Mouse (Mus musculus): ENCODE results near the gene D230025D16Rik. TPM values are rescaled to one million over a fixed set of nuclear protein-coding genes. Genes with fewer than 3 reads are reported as not detected.

D230025D16Rik gene
- polyA plus RNA-seq, 1 experiment from 2014 or later = 24.0 TPM

DNA sequence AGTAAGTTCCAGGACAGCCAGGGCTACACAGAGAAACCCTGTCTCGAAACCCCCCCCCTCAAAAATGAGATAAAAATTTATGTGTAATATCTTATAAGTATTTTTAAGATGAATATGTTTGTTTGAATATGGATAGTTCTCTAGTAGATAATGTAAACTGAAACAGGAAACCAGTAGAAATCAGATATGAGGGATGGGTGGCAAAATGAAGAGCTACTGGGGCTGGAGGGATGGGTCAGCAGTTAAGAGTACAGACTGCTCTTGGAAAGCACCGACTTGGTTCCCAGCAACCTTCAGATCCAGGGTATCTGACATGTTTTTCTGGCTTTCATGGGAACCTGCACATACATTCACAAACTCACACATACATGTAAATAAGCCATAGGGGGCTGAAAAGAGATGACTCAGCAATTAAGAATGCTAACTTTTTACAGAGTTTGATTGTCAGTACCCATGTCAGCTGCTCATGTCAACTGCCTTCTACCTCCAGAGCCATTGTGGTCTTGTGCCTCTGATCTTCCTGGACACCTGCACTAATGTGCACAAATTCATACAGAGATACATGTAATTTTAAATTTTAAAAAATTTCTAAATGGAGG lies 17.2 kb upstream of the D230025D16Rik start:
- ATAC-seq (replicated peaks; ENCODE audit: low FRiP score) = no peak

DNA sequence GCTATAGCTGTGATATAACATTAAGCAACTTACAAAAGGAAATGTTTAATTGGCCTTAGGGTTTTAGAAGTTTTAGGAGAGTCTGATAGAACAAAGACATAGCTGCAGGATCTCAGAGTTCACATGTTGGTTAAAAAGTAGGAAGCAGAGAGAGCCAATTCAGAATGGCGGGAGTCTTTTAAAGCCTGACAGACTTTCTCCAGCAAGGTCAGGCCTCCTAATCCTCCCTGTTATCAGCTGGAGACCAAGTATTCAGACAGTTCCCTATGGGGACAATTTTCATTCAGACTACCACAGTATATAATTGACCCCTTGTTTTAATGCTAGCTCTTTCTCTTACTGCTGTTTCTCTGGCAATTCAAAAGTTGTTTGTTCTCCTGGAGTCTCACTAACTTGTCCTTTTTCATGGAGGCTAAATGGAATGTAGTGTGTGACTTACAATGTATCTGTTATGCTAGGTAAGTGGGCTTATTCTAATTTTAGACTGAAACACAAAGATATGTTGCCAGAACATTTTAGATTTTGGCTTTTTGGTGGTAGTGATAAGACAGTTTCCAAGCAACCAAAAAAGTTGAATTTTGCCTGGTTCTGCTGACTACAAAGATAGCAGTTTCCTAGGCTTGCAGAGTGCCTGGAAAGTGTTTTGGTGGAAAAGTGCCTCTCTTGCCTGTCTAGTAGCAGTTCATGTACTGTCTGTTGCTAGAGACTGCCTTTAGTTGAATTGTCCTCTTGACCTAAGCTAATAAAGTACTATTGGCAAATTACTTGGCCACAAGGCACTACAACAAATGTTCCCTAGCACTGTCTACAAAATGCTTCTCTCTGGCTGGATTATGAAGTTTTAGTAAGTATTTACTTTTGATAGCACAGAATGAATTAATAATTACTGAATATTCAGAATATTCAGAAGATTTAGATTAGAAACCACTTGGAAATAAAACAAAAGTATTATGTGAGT lies 15.5 kb upstream of the D230025D16Rik start:
- Histone ChIP-seq H3K27me3 (replicated peaks; ENCODE audit: control insufficient read depth, insufficient read depth, low read length) (no peaks in the 10 kb centered on the region), H3K9ac (ENCODE audit: low read depth, low read length) (no peak overlapping the region), H3K4me3 (ENCODE audit: low read depth, low read length) (no peak overlapping the region), H3K4me1 (replicated peaks; ENCODE audit: control insufficient read depth, insufficient read depth, low read length) (peaks cover 2% of the 10 kb centered on the region; the same call in 1 of the 2 replicates), H3K36me3 (ENCODE audit: control insufficient read depth, insufficient read depth, low read length) (no peaks in the 10 kb centered on the region; the same call in 1 of the 2 replicates), H3K4me2 (no peak overlapping the region), H3K9me3 (ENCODE audit: control insufficient read depth, low read length) (no peaks in the 10 kb centered on the region), H3K27ac (ENCODE audit: low read depth, low read length) (no peak overlapping the region; the same call in 1 of the 2 replicates)
- WGBS = 46% methylated on average over 1 of the region's 1 CpGs
- DNase-seq (ENCODE audit: low spot score) = no peak
- 0 out of 2 replicates have a peak, but pooled peaks have one; percentile 49 for ATAC-seq (replicated peaks; ENCODE audit: low FRiP score)

More for the DNA sequence above, 17.2 kb upstream of the D230025D16Rik start:
- WGBS = 71% methylated on average over 2 of the region's 2 CpGs
- peaks cover 2% of the 10 kb centered on the region; the same call in 1 of the 2 replicates for H3K4me1 ChIP-seq (replicated peaks; ENCODE audit: control insufficient read depth, insufficient read depth, low read length)
- no peak overlapping the region for H3K4me3 ChIP-seq (ENCODE audit: low read depth, low read length)
- H3K4me2 ChIP-seq = no peak overlapping the region
- H3K9ac ChIP-seq (ENCODE audit: low read depth, low read length) = no peak overlapping the region
- no peak overlapping the region for H3K27ac ChIP-seq (ENCODE audit: low read depth, low read length)
- H3K36me3 ChIP-seq (ENCODE audit: control insufficient read depth, insufficient read depth, low read length) = no peaks in the 10 kb centered on the region; the same call in 1 of the 2 replicates
- H3K9me3 ChIP-seq (ENCODE audit: control insufficient read depth, low read length) = no peaks in the 10 kb centered on the region
- DNase-seq (ENCODE audit: low spot score) = no peak
- H3K27me3 ChIP-seq (replicated peaks; ENCODE audit: control insufficient read depth, insufficient read depth, low read length) = no peaks in the 10 kb centered on the region

DNA sequence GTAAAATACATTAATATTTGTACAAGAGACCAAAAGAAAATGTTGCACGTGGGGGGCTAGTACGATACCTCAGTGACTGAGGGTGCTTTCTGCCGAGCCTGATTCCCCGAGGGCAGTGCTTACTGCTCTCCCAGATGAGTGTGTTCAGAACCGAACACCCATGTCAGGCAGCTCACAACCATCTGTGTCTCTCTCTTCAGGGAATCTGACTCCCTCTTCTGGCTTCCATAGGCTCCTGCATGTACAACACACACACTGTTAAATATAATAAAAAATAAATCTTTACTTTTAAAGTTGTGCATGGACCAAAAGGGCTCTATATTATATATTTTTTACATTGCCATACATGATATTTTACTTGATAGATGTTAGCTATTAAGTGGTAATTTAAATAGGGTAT lies 10.8 kb upstream of the D230025D16Rik start:
- peaks cover 4% of the 10 kb centered on the region; the same call in 1 of the 2 replicates for H3K36me3 ChIP-seq (ENCODE audit: control insufficient read depth, insufficient read depth, low read length)
- ATAC-seq (replicated peaks; ENCODE audit: low FRiP score) = no peak
- 84% methylated on average over 5 of the region's 5 CpGs for WGBS

DNA sequence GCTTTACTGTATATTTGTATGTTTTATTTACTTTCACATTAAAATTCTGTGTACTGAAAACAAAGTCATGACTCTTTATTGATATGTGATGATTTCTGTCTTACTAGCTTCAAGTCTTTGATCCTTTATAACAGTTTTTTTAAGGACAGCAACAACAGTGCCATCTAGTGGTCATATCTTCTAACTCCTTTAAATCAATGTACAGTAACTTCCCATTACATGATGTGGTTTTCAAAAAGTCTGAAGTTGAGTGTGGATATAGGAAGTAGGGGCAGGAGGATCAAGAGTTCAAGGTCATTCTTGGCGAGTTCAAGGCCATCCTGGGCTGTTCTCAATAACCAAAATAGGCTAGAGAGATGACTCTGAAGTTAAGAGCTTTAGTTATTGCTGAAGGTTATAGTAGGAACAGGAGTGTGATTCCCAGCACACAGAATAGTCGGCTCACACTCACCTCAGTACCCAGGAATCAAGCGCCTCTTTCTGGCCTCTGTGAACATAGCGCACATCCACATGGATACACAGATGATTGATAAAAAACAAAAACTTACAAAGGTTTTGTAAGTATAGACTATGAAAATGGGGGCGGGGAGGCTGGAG lies 6.9 kb upstream of the D230025D16Rik start:
- Histone ChIP-seq H3K9ac (ENCODE audit: low read depth, low read length) (no peak overlapping the region), H3K27me3 (replicated peaks; ENCODE audit: control insufficient read depth, insufficient read depth, low read length) (no peaks in the 10 kb centered on the region), H3K9me3 (ENCODE audit: control insufficient read depth, low read length) (no peaks in the 10 kb centered on the region), H3K4me2 (no peak overlapping the region), H3K4me1 (replicated peaks; ENCODE audit: control insufficient read depth, insufficient read depth, low read length) (no peaks in the 10 kb centered on the region), H3K36me3 (ENCODE audit: control insufficient read depth, insufficient read depth, low read length) (peaks cover 4% of the 10 kb centered on the region; the same call in 1 of the 2 replicates), H3K4me3 (ENCODE audit: low read depth, low read length) (no peak overlapping the region), H3K27ac (ENCODE audit: low read depth, low read length) (no peak overlapping the region)
- DNase-seq (ENCODE audit: low spot score) = no peak
- 69% methylated on average over 5 of the region's 5 CpGs for WGBS
- ATAC-seq (replicated peaks; ENCODE audit: low FRiP score) = no peak

More for the DNA sequence above, 10.8 kb upstream of the D230025D16Rik start:
- H3K9ac ChIP-seq (ENCODE audit: low read depth, low read length) = no peak overlapping the region
- H3K4me3 ChIP-seq (ENCODE audit: low read depth, low read length) = no peak overlapping the region
- H3K27ac ChIP-seq (ENCODE audit: low read depth, low read length) = no peak overlapping the region
- no peaks in the 10 kb centered on the region for H3K27me3 ChIP-seq (replicated peaks; ENCODE audit: control insufficient read depth, insufficient read depth, low read length)
- DNase-seq (ENCODE audit: low spot score) = no peak
- no peaks in the 10 kb centered on the region for H3K9me3 ChIP-seq (ENCODE audit: control insufficient read depth, low read length)
- H3K4me2 ChIP-seq = no peak overlapping the region
- no peaks in the 10 kb centered on the region; the same call in 1 of the 2 replicates for H3K4me1 ChIP-seq (replicated peaks; ENCODE audit: control insufficient read depth, insufficient read depth, low read length)

DNA sequence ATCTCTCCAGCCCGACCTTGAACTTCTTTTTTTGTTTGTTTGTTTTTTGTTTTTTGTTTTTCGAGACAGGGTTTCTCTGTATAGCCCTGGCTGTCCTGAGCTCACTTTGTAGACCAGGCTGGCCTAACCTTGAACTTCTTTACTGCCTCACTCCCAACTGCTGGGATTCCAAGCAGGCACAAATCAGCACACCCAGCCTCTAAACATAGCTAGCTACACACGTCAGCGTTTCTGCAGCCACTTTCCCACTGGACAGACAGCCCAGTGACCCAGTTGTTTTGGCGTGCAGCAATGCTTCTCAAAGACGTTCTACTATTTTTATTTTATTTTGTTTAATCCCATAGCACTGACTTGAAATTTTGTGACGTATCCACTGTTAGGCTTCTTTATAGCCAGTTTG lies 1.1 kb upstream of the D230025D16Rik start:
- no peaks in the 10 kb centered on the region for H3K27me3 ChIP-seq (replicated peaks; ENCODE audit: control insufficient read depth, insufficient read depth, low read length)
- DNase-seq (ENCODE audit: low spot score) = no peak
- H3K9ac ChIP-seq (ENCODE audit: low read depth, low read length) = no peak overlapping the region; the same call in 1 of the 2 replicates
- no peak for ATAC-seq (replicated peaks; ENCODE audit: low FRiP score)
- no peak overlapping the region for H3K4me2 ChIP-seq
- no peaks in the 10 kb centered on the region for H3K36me3 ChIP-seq (ENCODE audit: control insufficient read depth, insufficient read depth, low read length)
- H3K9me3 ChIP-seq (ENCODE audit: control insufficient read depth, low read length) = no peaks in the 10 kb centered on the region
- 80% methylated on average over 7 of the region's 7 CpGs for WGBS
- H3K4me3 ChIP-seq (ENCODE audit: low read depth, low read length) = no peak overlapping the region
- H3K4me1 ChIP-seq (replicated peaks; ENCODE audit: control insufficient read depth, insufficient read depth, low read length) = peaks cover 6% of the 10 kb centered on the region; the same call in 1 of the 2 replicates
- H3K27ac ChIP-seq (ENCODE audit: low read depth, low read length) = no peak overlapping the region

DNA sequence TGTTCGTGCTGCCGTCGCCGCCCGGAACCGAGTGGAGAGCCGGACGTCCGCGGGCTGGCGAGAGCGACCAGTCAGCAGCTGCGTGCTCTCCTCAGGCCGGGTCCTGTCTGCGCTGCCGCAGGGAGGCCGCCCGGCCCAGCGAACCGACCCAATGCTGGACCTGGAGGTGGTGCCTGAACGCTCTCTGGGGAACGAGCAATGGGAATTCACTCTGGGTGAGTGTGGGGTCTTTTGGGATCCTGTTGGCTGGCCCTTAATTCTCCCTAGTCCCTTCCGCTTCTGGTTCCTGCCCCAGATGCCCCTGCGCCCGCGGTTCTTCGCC lies 288 bp downstream of the D230025D16Rik start:
- H3K36me3 ChIP-seq (ENCODE audit: control insufficient read depth, insufficient read depth, low read length) = no peaks in the 10 kb centered on the region
- peak overlapping the region; percentile 87 for H3K4me2 ChIP-seq
- no peak for ATAC-seq (replicated peaks; ENCODE audit: low FRiP score)
- H3K27me3 ChIP-seq (replicated peaks; ENCODE audit: control insufficient read depth, insufficient read depth, low read length) = no peaks in the 10 kb centered on the region
- no peak for DNase-seq (ENCODE audit: low spot score)
- H3K4me1 ChIP-seq (replicated peaks; ENCODE audit: control insufficient read depth, insufficient read depth, low read length) = peaks cover 6% of the 10 kb centered on the region; the same call in 1 of the 2 replicates
- H3K4me3 ChIP-seq (ENCODE audit: low read depth, low read length) = peak overlapping the region; percentile 99
- H3K27ac ChIP-seq (ENCODE audit: low read depth, low read length) = peak overlapping the region; percentile 68; the same call in 1 of the 2 replicates
- WGBS = under 1% methylated on average over 27 of the region's 27 CpGs
- H3K9me3 ChIP-seq (ENCODE audit: control insufficient read depth, low read length) = no peaks in the 10 kb centered on the region
- H3K9ac ChIP-seq (ENCODE audit: low read depth, low read length) = peak overlapping the region; percentile 95

DNA sequence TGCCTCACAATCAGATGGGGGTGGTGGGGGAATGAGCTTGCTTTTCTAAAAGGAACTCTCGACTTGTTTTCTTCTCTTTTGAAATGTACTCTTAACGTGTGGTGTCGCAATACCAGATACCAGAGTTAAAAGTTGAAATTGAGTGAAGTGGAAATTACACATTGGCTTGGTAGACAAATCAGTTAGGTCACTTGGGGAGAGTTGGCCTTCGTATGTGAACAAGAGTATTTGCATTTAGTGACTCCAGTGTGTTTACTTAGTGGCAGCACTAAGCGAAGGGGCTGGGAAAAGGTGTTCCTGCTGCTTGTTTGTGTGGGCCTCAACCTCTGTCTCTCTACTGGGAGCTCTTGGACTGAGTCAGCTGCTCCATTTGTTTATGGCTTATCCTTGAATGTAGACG lies 972 bp downstream of the D230025D16Rik start:
- Histone ChIP-seq H3K9ac (ENCODE audit: low read depth, low read length) (peak overlapping the region; percentile 95), H3K36me3 (ENCODE audit: control insufficient read depth, insufficient read depth, low read length) (no peaks in the 10 kb centered on the region), H3K4me1 (replicated peaks; ENCODE audit: control insufficient read depth, insufficient read depth, low read length) (peaks cover 6% of the 10 kb centered on the region; the same call in 1 of the 2 replicates), H3K27ac (ENCODE audit: low read depth, low read length) (peak overlapping the region; percentile 68), H3K4me2 (peak overlapping the region; percentile 87), H3K27me3 (replicated peaks; ENCODE audit: control insufficient read depth, insufficient read depth, low read length) (no peaks in the 10 kb centered on the region), H3K9me3 (ENCODE audit: control insufficient read depth, low read length) (no peaks in the 10 kb centered on the region), H3K4me3 (ENCODE audit: low read depth, low read length) (peak overlapping the region; percentile 99)
- DNase-seq (ENCODE audit: low spot score) (no peak), ATAC-seq (replicated peaks; ENCODE audit: low FRiP score) (no peak)
- 18% methylated on average over 6 of the region's 6 CpGs for WGBS

DNA sequence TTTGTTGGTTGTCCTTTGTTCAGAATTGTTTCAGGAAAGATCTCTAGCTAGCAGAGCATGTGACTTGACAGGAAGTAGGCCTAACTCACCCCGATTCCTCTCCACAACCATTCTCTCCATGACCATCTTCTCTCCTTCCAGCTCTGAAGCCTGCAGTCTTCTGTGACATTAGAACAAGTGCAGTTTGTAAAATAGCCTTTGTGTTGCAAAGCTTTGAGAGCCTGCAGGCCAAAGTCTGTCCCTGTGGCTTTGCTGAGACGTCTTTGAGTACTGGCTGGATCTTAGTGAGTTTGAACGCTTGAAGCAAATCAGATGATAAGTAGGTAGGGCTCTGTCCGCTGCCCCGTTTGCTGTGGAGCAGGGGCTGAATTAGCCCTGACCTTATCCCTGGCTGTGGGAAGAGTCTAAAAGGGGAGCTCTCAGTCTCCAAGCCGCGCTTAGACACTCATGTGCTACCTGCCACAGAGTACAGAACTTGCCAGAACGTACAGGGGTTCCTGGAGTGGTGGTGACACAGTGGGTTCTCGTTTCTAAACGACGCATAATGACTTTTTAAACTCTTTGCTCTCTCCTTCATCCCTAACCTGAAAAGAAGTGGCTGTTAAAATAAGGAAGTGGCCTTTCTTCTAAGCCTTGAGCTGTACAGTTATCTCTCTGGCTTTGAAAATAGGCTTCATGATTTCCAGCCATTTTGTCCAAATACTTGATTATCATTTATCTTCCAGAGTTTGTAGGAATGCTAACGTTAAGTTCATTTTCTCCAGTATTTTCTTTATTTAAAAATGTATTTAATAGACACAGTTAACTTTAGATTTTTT lies 6.8 kb downstream of the D230025D16Rik start:
- Histone ChIP-seq H3K4me3 (ENCODE audit: low read depth, low read length) (no peak overlapping the region), H3K4me2 (no peak overlapping the region), H3K4me1 (replicated peaks; ENCODE audit: control insufficient read depth, insufficient read depth, low read length) (peaks cover 11% of the 10 kb centered on the region), H3K27me3 (replicated peaks; ENCODE audit: control insufficient read depth, insufficient read depth, low read length) (no peaks in the 10 kb centered on the region), H3K9ac (ENCODE audit: low read depth, low read length) (no peak overlapping the region), H3K36me3 (ENCODE audit: control insufficient read depth, insufficient read depth, low read length) (peaks cover 3% of the 10 kb centered on the region; the same call in 1 of the 2 replicates), H3K9me3 (ENCODE audit: control insufficient read depth, low read length) (no peaks in the 10 kb centered on the region), H3K27ac (ENCODE audit: low read depth, low read length) (no peak overlapping the region)
- 76% methylated on average over 12 of the region's 12 CpGs for WGBS
- ATAC-seq (replicated peaks; ENCODE audit: low FRiP score) (no peak), DNase-seq (ENCODE audit: low spot score) (no peak)
